Mouse (Mus musculus) kidney, adult 11 months (tissue): ENCODE data around the gene P4ha1.
A peak's percentile ranks its signal among the peaks of the same experiment; 100 is the strongest.
"Not testable (repeated sequence)": the region's sequence is repeated elsewhere in the genome, so short reads cannot be mapped to it uniquely, and the experiment has no call there.

Source experiments
- DNase-seq: peaks from one replicate; pipeline ENCODE4 v3.0.0; 2022

P4ha1 gene

DNA sequence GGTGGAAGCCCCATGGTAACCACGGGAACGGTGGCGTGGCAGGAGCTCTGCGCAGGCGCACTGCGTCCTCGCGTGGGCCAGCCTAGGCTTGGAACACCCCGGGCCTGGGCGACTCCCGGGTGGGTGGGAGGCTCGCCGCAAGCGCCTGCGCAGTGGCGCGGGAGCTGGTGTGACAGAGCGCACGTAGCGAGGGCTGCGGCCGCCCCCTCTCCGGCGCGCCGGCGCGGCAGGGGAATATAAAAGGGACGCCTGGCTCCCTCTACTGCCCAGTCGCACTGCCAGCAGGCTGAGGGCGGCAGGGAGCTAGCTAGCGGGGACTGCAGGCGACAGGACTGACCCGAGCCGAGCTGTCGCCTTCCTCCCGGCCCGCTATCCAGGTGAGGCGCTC, at the start of gene P4ha1:
TSS of gene P4ha1 (plus strand) at position 197 of the 388 bp plus-strand sequence.
- peak; percentile 99 for DNase-seq

DNA sequence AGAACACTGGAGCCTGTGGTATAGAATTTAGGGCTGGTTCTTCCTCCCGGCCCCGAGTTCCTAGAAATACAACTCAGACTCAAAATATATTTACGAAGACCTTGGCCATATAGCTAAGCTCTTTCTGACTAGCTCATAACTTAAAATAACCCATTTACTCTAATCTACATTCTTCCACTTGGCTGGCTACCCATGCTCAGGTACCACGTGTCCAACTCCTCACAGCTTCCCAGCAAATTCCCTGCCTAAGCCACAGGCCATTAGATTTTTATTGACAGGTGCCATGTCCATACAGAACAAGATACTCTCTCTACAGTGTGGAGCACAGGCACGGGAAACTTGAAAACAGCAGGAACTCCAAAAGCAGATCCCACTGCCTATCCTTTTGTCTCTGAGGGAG, 47.4 kb upstream of the P4ha1 start:
- no peak for DNase-seq

DNA sequence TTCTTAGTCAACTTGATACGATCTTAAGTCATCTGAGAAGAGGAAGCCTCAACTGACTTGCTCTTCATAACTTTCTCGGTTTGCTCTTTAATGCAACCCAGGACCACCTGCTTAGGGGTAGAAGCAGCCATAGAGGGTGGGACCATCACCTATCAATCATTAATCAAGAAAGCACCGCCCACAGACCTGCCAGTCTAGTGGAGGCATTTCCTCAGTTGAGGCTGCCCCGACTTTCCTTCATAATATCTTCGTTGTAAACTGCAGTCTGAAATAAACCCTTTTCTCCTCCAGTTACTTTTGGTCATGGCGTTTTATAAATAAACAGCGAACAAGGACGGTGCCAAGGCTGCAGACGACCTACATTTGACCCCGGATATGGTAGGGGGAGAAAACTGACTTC, 46.0 kb upstream of the P4ha1 start:
- DNase-seq = peak; percentile 54

- no peak for DNase-seq
These were observed 45.2 kb upstream of the P4ha1 start for GRCm38 (mm10) chr10:59277729-59278475.

DNA sequence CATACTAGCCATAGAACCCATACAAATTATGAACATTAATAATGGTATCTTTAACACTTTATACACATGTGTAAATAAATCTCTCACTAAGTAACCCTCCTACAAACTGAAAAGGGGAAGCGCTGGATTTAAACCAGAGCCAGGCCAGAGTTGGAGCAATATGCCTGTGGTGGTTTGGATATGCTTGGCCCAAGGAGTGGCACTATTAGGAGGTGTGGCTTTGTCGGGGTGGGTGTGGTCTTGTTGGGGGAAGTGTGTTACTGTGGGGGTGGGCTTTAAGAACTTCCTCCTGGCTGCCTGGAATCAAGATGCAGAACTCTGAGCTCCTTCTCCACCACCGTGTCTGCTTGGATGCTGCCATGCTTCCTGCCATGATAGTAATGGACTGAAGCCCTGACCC, 39.9 kb upstream of the P4ha1 start:
- DNase-seq = no peak

- DNase-seq = no peak
These were observed 39.3 kb upstream of the P4ha1 start for GRCm38 (mm10) chr10:59283749-59284148.

DNA sequence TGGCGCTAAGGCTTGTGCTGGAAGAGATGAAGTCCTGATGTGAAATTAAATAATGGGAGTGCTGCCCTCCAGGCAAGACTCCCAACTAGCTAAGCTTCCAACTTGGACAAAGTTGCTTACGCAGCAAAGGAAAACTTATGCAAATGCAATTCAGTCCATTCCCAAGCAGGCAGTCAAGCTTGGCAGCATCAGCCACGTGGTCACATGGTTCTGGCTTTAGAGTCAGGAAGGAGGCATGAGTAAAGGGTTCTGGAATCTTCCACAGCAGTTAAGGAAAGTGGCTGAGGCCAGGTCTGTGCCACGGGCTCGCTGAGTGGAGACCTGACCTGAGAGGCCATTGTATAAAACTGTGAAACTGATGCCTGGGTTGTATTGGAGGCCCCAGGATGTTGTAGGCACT, 37.6 kb upstream of the P4ha1 start:
- peak; percentile 91 for DNase-seq

DNA sequence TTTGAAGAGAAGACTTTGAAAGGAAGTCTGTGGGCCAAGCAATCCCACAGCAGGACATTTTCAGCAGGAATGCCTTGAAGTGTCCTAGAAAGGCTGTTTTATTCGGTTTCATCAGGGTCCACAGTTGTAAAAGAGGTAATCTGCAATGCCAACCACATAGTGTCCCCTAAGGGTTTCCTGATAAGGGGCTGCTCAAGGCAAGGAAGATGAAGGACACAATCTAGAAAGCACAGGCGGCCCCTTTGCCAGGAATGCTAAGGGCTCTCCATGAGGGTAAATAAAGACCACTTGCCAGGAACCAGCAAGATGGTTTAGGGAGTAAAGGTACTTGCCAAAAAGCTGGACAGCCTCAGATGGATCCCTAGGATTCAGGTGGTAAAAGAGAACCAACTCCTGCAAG, 35.8 kb upstream of the P4ha1 start:
- DNase-seq = no peak

- no peak for DNase-seq
These were observed 35.4 kb upstream of the P4ha1 start for GRCm38 (mm10) chr10:59287662-59288061.

DNA sequence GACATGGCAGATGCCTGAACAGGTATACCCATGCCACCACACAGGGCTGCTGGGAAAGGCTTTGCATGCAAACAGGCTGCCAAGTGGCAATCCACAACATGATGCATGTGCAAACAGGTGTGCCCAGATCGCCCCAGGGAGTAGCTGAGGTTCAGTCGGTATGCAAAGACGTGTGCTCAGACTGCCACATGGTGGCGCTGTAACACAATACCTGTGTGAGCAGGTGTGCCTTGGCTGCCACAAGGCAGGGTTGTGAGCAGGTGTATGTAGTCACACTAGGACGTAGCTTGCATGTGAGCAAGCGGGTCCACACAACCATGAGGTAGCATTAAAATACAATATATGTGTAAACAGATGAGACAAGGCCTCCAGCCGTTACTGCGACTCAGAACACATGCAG, 34.0 kb upstream of the P4ha1 start:
- DNase-seq = no peak

- peak; percentile 65 for DNase-seq
These were observed 31.6 kb upstream of the P4ha1 start for GRCm38 (mm10) chr10:59291536-59291935.

- DNase-seq = no peak
These were observed 31.0 kb upstream of the P4ha1 start for GRCm38 (mm10) chr10:59292079-59292478.

DNA sequence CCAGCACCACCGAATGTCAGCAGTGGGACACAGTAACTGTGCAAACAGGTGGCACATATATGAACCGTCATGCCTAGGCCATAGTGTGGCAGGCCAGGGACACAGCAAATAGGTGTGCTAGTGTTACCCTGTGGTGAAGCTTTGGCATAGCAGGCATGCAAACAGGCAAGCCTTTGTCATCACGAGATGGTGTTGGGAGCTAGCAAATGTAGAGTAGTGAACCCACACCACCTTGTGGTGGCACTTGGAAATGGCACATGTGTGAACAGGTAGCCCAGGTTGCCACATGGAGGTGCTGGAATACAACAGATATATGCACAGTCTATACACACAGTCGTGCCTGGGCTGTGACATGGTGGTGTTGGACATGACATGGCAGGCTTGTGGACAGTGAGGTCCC, 30.5 kb upstream of the P4ha1 start:
- peak; percentile 80 for DNase-seq

DNA sequence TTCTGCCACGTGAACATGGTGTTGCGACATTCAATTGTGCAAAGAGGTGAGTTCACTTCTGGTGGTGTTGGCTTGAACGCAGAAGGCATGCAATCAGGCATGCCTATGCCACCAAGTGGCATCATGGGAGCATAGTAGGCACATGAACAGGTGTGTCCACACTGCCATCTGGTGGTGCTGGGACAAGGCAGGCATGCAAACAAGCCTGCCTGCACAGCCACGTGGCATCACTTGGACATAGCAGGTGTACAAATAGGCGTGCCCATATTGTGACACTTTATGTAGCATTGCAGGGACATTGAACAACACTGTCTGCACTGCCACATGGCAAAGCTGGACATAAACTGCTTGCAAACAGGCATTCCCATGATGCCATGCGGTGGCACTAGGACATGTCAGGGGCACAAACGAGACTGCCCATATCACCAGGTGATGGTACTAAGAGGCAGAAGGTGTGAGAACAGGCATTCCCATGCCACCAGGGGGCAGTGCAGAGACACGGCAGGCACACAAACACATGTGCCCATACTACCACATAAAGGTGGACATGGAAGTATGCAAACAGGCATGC, 27.8 kb upstream of the P4ha1 start:
- peak; percentile 71 for DNase-seq

DNA sequence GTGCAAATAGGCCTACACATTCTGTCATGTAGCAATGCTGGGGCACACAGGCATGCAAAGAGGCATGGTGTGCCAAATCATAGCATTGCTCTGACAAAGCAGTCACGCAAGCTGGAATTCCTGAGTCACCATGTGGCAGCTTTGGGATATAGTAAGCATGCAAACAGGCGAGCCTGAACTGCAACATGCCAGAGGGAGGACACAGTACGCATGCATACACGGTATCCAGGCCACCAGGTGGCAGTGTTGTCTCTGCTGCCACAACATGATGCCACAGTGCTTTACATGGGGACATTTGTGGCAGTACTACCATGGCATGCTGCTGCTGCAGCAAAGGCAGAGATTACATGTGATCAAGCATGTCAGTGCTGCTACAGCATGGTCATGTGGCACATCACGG, 26.8 kb upstream of the P4ha1 start:
- peak; percentile 58 for DNase-seq

GRCm38 (mm10) chr10:59302671-59303070, 20.4 kb upstream of the P4ha1 start:
- not testable (repeated sequence) for DNase-seq

DNA sequence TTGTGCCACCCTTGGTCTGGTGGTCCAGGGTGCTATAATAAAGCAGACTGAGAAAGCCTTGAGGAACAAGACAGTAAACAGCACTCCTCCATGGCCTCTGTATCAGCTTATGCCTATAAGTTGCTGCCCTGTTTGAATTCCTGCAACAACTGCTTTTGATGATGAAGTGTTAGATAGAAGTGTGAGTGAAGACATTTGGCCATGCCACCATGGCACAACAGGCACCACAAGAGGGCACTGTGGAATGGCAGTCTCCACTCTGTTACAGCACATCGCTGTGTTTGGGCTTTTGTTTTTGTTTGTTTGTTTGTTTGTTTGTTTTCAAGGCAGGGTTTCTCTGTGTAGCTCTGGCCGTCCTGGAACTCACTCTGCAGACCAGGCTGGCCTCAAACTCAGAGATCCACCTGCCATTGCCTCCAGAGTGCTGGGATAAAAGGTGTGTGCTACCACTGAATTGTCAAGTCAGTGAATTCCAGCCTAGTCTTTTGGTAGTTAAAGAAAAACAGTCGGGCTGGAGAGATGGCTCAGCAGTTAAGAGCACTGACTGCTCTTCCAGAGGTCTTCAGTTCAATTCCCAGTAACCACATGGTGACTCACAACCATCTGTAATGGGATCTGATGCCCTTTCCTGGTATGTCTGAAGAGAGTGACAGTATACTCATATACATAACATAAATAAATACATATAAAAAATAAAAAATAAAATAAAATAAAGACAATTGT, 13.9 kb upstream of the P4ha1 start:
- no peak for DNase-seq

- DNase-seq = no peak
These were observed 13.0 kb upstream of the P4ha1 start for GRCm38 (mm10) chr10:59310124-59310523.

DNA sequence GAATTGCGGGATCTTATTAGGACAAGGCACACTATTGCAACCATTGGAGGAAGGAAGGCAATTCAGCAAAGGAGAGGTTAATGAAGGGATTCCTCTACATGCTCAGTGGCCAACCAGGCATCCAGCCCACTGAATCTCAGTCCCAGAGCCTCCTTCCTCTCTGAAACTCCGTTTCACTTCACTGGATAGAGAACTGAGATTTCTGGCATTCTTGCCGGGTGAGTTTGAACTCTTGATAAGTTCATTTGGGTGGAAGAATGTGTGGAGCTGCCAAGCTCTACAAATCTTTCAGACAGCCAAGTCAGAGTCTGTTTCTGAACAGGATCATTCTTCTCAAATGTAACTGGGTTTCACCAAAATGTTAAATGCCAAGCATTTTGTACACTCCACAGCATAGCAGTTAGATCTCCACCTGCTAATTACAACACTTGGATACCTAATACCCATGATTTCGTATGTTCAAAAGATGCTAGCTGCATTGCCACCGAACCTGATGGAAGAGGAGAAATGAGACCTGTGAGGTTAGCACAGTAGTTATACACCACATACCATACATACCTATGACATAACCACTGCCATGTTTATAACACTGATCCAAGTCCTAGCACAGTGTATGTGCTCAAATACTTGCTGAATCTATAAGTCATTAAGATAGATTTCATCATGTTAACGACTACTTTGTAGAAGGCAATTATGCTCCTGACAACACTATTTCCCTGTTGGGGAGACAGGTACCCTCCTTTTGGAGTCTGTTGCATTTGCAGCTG, 12.2 kb upstream of the P4ha1 start:
- peak; percentile 79 for DNase-seq

DNA sequence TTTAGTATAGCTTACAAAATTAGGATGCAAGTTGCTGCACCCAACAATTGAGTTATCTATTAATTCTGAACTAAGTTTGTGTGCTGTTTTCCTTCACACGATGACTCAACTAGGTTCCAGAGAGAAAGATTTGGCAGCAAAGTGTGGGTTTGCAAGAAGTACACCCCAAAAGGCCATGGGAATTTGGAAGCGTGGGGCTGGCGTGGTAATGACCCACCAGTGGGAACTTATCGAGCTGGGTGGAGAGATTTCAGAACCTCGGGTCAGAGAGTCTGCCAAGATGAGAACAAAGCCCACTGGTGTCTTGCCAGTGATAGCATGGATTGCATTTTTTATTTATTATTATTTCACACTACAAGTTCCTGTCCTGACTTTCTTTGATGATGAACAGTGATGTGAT, 11.2 kb upstream of the P4ha1 start:
- DNase-seq = no peak

- no peak for DNase-seq
These were observed 2.0 kb upstream of the P4ha1 start for GRCm38 (mm10) chr10:59321112-59321511.

DNA sequence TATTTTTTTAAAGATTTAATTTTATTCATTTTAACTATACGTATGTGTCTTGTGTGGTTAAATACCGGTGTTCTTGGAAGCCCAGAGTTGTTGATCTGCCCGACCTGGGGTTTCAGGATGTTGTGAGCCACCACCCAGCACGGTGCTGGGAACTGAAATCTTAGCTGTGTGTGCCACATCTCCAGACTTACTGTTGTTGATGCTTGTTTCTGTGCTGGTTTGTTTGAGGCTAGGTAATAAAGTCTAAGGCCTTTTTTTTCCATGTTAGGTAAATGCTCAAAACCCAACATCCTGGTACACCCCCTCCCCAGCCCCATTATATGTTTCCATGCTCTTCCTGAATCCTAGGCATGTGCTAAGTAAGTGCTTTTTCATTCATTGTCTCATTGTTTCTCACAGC, 825 bp upstream of the P4ha1 start:
- DNase-seq = no peak

DNA sequence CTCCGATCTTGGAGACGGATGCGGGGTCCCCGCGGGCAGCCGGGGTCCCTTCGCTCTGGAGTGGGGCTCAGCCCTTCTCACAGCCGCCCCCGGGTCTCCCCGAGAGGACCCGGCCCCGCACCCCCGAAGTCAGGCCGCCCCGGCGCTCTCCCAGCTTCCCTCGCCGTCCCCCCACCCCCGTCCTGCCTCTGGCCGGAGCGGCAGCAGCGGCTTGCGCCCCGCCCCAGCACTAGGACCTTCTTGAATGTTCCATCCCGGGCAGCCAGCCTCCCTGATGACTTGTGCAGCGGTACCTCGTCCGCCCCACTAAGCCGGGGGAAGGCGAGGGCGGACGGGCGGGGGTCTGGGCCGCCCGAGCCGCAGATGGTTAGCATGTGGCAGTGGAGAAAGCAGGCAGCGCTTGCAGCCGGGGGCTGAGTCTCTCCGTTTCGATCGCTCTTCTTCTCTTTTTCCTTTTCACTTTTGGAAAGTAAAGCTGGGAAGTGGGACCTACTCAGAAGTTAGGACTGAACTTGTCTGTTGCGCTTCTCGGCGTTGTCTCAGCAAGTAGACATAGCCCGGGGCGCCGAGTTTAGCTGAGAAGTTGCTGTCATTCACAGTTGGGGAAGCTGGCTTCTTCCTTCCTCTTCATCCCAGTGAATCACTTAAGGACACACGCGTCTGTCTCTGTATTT, 529 bp downstream of the P4ha1 start:
- no peak for DNase-seq
